Mouse (Mus musculus): ENCODE data around the gene Lrrc20. TPM values are rescaled to one million over a fixed set of nuclear protein-coding genes. Genes with fewer than 3 reads are reported as not detected.

Lrrc20 gene
- polyA plus RNA-seq, 1 experiment from 2014 or later: 15.3 TPM

DNA sequence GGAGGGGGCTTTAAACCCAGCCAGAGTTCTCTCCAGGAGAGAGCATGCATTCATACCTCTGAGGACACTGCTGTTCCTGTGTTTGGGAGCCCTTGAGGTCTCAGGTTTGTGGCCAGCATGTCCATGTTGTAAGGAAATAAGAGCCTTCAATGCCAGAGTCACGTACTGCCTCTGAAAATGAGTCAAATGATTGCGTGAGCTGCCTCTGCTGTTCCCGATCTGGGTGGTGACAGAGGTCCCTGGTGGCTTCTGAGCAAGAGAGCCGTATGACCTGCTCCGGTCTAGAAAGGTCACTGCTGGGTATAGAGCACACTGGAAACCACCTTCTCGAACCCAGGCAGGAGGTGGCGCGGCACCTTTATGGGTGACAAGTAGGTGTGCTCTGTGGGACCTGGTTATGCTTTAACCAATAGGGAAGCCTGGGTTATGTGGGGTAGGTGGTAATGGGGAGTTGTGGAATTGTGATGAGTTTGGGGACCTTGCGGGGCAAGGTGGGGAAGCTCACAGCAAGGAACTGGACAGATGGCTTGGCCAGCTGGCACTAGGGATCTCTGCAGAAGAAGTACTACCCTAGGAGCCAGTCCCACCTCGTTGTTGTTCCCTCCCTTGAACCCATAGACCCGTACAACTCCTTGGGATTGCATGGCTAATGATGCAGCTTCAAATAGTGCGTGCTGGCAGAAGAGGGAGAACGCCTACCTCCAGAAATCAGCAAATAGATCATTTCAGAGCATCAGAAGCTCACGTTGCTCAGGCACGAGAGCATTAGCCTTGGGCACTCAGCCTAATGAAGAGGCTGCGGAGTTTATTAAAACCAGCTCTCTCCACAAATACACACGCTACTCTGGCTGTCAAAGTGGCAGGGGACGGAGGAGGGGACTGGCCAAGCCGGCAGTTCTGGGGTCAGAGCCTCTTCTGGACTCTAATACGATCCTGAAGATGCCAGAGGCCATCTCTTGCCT lies 24.2 kb downstream of the Lrrc20 start:
- Histone ChIP-seq H3K4me3 (no peak overlapping the region), H3K27ac (no peak overlapping the region), H3K4me1 (replicated peaks) (peaks cover 17% of the 10 kb centered on the region), H3K9ac (no peak overlapping the region), H3K27me3 (no peaks in the 10 kb centered on the region), H3K36me3 (no peaks in the 10 kb centered on the region), H3K9me3 (no peaks in the 10 kb centered on the region), H3K4me2 (no peak overlapping the region)
- ATAC-seq (ENCODE audit: low FRiP score): no peak
- WGBS: 76% methylated on average over 20 of the region's 20 CpGs

DNA sequence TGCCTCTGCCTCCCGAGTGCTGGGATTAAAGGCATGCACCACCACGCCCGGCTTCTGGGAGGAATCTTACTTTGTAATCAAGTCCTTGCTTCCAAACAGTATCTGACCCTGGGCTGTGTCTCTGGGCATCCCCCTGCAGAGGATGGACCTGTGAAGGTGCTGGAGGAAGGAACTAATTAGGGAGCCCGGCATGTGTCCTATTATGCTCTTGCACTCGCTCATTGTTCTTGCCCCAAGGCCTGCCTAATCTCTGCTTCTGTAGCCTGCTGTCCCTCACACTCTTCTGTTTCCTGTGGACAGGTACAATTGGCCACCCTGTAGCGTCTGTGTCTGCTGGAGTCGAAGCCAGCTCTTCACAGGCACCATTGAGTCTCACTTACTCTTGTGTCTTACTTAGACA lies 25.2 kb downstream of the Lrrc20 start:
- no peaks in the 10 kb centered on the region for H3K36me3 ChIP-seq
- no peak overlapping the region for H3K4me3 ChIP-seq
- H3K9ac ChIP-seq: no peak overlapping the region
- 63% methylated on average over 7 of the region's 7 CpGs for WGBS
- no peaks in the 10 kb centered on the region for H3K9me3 ChIP-seq
- no peak overlapping the region for H3K27ac ChIP-seq
- no peak for ATAC-seq (ENCODE audit: low FRiP score)
- peaks cover 10% of the 10 kb centered on the region for H3K4me1 ChIP-seq (replicated peaks)
- no peak overlapping the region for H3K4me2 ChIP-seq
- H3K27me3 ChIP-seq: no peaks in the 10 kb centered on the region

DNA sequence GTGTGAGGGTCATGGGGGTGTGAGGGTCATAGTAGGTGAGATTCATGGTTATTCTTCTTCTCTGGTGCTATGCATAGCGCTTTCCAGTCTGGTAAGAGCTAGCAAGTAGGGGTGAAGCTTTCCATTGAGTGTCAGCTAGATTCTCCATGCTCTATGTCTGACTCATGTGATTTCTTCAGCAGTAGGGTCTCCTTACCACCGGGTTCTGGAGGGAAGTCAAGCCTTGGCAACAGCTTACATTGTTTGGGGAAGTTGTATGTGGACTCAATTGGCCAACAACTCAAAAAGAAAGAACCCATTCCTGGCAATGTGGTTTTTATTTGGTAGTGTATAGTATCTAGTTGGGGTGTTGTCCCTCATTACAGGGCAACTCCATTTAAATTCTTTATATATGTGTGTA lies 28.5 kb downstream of the Lrrc20 start:
- H3K36me3 ChIP-seq: no peaks in the 10 kb centered on the region
- no peak overlapping the region for H3K4me3 ChIP-seq
- H3K4me1 ChIP-seq (replicated peaks): 0 out of 2 replicates have a peak, but pooled peaks cover 4% of the 10 kb centered on the region
- no peak overlapping the region for H3K9ac ChIP-seq
- no peak overlapping the region for H3K27ac ChIP-seq
- H3K4me2 ChIP-seq: no peak overlapping the region
- H3K27me3 ChIP-seq: no peaks in the 10 kb centered on the region
- no peak for ATAC-seq (ENCODE audit: low FRiP score)
- no peaks in the 10 kb centered on the region for H3K9me3 ChIP-seq
- 86% methylated on average over 2 of the region's 2 CpGs for WGBS

DNA sequence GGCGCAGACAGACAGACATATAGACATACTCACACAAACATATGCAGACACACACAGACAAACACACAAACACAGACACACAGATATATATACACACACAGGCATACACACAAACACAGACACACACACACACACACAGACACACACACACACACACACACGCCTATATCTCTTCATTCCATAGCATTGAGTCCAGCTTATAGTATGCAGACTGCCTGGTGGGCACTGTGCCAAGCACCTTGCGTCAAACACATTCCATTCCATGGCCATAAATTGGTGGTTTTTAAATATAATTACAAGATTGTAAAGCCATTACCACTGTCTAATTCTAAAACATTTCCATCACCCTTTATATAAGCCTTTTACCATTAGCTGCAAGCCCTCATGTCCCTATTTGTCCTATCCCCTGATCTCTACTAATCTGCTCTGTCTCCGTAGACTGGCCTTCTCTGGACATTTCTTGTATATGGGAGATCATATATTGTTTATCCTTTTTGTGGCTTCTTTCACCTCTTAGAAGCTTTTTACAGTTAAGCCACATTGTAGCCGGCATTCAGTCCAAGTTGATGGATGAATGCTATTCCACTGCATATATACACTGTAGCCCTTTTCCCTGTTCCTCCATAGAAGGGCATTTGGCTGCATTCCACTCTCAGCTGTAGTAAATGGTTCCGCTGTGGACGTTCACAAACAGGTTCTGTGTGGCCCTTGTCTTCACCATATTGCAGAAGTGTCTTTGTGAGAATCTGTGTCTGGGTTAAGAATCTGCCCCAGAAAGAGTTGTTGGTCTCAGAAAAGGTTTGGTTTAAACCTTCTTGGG lies 31.0 kb downstream of the Lrrc20 start:
- Histone ChIP-seq H3K9ac (no peak overlapping the region), H3K4me2 (no peak overlapping the region), H3K27ac (no peak overlapping the region), H3K9me3 (no peaks in the 10 kb centered on the region), H3K4me3 (no peak overlapping the region), H3K36me3 (no peaks in the 10 kb centered on the region), H3K27me3 (no peaks in the 10 kb centered on the region), H3K4me1 (replicated peaks) (peaks cover 13% of the 10 kb centered on the region)
- 81% methylated on average over 7 of the region's 7 CpGs for WGBS
- no peak for ATAC-seq (ENCODE audit: low FRiP score)

DNA sequence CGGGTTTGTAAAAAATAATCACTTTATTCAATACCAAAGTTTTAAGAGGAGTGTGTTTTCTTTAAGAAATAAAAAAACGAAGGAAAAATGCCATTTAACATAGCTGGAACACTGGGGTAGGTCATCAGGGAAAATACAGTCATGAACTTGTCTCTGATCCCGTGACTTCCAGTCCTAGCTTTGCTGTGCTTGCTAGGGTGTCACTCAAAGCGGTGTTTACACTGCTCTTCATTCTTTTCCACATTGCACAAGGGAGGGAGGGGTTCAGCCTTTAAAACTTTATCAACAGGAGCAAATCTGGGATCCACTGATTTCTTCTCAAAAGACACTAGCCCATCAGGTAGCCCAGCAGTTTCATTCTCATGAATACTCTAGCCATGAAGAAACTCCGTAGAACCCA lies 34.3 kb downstream of the Lrrc20 start:
- WGBS: 87% methylated on average over 5 of the region's 5 CpGs

DNA sequence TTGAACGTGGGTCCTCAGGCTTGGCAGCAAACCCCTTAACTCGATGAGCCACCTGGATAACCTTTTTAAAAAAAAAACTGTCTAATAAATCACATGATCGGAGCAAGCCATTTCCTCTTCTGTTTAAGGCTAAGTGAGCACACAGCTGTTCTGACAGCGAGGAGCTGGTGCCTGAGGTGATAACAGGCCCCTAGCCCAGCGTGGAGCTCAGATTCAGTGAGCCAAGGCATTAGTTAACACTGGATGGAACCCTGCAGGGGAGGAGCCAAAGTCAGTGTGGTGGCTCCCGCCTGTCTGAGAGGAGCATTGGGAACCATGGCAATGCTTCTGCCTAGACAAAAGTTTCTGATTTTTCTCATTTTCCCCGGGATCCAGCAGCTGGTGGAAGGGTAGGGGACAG lies 35.2 kb downstream of the Lrrc20 start:
- Histone ChIP-seq H3K36me3 (no peaks in the 10 kb centered on the region), H3K4me1 (replicated peaks) (peaks cover 20% of the 10 kb centered on the region), H3K4me2 (no peak overlapping the region), H3K9ac (no peak overlapping the region), H3K27me3 (no peaks in the 10 kb centered on the region), H3K27ac (0 out of 2 replicates have a peak overlapping the region, but pooled peaks have one; percentile 18), H3K9me3 (no peaks in the 10 kb centered on the region), H3K4me3 (no peak overlapping the region)
- 28% methylated on average over 7 of the region's 7 CpGs for WGBS
- peak; percentile 80 for ATAC-seq (ENCODE audit: low FRiP score)

More for the DNA sequence above, 34.3 kb downstream of the Lrrc20 start:
- Histone ChIP-seq H3K27me3 (no peaks in the 10 kb centered on the region), H3K9ac (no peak overlapping the region), H3K4me2 (no peak overlapping the region), H3K36me3 (no peaks in the 10 kb centered on the region), H3K9me3 (no peaks in the 10 kb centered on the region), H3K4me1 (replicated peaks) (peaks cover 20% of the 10 kb centered on the region), H3K4me3 (no peak overlapping the region), H3K27ac (no peak overlapping the region)
- ATAC-seq (ENCODE audit: low FRiP score): no peak

DNA sequence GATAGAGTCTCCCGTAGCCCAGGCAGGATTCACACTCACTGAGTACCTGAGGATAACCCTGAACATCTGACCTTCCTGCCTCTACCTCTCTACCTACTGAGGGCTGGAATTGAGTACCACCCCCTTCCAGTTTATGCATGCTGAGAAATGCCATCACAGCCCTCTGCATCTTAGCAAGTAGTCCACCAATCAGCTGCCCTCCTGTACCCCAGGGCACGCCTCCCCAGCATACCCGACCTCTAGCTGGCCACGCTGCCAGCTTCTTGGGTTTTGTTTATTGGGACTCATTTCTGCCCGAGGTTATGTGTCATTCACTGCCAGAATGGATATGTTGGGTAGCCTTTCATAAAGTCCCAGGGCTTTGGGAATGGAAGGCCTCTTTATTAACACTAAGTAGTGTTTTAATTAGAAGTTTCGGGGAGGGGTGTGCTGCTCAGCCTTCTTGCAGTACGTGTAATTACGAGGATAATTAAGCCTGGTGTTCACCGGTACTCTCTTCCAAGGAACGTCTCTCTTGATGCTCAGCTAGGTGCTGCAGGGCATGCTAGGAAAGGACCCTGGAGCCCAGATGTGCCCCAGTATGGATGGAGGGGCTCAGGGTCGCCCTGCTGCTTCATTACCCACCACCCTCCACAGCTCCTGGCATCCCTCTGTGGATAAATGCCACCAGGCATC lies 36.8 kb downstream of the Lrrc20 start:
- H3K9me3 ChIP-seq: no peaks in the 10 kb centered on the region
- H3K4me1 ChIP-seq (replicated peaks): peaks cover 22% of the 10 kb centered on the region
- no peaks in the 10 kb centered on the region for H3K36me3 ChIP-seq
- no peaks in the 10 kb centered on the region for H3K27me3 ChIP-seq
- H3K27ac ChIP-seq: no peak overlapping the region
- H3K4me2 ChIP-seq: no peak overlapping the region
- no peak overlapping the region for H3K9ac ChIP-seq
- no peak overlapping the region for H3K4me3 ChIP-seq
- WGBS: 65% methylated on average over 11 of the region's 11 CpGs
- ATAC-seq (ENCODE audit: low FRiP score): no peak

DNA sequence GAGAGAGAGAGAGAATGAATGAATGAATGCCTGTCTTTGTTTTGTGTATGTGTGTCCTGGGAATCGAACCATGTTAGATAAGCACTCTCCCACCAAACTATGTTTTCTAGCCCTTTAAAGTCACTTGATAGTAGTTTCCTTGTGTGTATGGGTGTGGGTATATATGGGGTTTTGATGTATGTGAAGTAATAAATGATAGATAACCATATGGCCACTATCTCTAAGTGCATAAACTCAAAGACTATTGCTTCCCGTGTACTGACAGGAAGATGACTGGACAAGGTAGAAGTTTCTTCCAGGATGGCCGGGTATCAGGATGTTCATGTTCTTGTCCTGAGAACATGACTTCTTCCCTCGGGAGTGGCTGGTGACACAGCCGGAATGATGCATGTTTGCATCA lies 41.3 kb downstream of the Lrrc20 start:
- H3K9me3 ChIP-seq: no peaks in the 10 kb centered on the region
- H3K4me3 ChIP-seq: no peak overlapping the region
- ATAC-seq (ENCODE audit: low FRiP score): no peak
- whole genome bisulfite sequencing: 86% methylated on average over 5 of the region's 5 CpGs
- no peak overlapping the region for H3K4me2 ChIP-seq
- no peak overlapping the region for H3K9ac ChIP-seq
- H3K27ac ChIP-seq: no peak overlapping the region
- H3K27me3 ChIP-seq: no peaks in the 10 kb centered on the region
- no peaks in the 10 kb centered on the region for H3K36me3 ChIP-seq
- H3K4me1 ChIP-seq (replicated peaks): peaks cover 22% of the 10 kb centered on the region

DNA sequence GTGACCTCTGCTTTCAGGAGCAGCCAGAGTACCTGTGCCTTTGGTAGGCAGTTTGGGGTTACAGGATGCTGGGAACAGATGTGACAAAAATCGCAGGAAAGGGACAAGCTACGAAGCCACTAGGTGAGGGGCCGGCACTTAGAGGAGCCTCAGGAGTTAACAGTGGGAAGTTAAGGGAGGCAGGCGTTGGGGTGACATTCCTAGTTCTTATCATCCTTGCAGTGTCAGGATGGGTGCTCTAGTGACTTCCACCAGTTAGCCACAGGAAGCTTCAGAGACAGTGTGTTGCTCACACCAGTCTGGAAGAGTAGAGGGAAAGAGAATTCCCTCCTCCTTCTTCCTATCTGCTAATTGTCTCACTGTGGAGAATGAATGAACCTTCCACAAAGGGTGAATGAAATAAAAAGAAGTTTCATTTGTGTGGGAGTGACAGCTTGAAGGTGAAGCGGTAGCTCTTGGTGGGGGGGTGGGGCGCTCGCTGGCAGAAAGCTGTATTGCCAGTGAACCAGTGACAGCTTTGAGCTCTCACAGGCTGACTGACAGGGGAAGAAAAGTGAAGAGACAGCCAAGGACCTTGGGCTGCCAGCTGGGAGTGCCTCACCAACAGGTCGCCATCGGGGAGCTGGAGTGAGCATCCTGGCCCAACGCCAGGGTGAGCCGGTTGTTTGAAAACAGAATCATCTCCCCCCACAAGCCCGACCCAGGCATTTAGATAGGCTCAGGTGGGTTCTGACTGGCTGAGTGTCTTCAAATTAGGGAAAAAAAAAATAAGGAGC lies 41.9 kb downstream of the Lrrc20 start:
- WGBS: 37% methylated on average over 12 of the region's 12 CpGs
- Histone ChIP-seq H3K9me3 (no peaks in the 10 kb centered on the region), H3K4me3 (no peak overlapping the region), H3K27me3 (no peaks in the 10 kb centered on the region), H3K4me1 (replicated peaks) (peaks cover 18% of the 10 kb centered on the region), H3K9ac (peak overlapping the region; percentile 24), H3K27ac (no peak overlapping the region), H3K36me3 (no peaks in the 10 kb centered on the region), H3K4me2 (no peak overlapping the region)
- ATAC-seq (ENCODE audit: low FRiP score): 0 out of 2 replicates have a peak, but pooled peaks have one; percentile 52

DNA sequence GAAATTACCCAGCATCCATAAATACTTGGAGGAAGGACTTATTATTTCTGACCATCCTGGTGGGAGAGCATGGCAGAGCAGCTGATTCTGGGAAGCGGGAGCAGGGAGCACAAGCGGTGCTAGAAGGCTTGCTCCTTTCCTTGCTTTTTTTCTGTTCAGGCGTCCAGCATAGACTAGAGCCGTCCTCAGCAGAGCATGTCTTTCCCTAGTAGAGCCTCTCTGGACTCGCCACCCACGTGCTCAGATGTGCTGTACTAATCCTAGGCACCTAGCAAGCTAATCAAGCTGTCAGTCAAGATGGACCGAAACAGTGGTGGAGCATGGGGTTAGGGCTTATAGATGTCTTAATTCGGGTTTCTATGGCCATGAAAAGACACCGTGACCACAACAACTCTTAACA lies 42.7 kb downstream of the Lrrc20 start:
- Histone ChIP-seq H3K4me2 (no peak overlapping the region), H3K27ac (no peak overlapping the region), H3K4me3 (no peak overlapping the region), H3K9me3 (no peaks in the 10 kb centered on the region), H3K36me3 (no peaks in the 10 kb centered on the region), H3K4me1 (replicated peaks) (peaks cover 15% of the 10 kb centered on the region), H3K27me3 (no peaks in the 10 kb centered on the region), H3K9ac (no peak overlapping the region)
- ATAC-seq (ENCODE audit: low FRiP score): no peak
- WGBS: 80% methylated on average over 9 of the region's 9 CpGs

DNA sequence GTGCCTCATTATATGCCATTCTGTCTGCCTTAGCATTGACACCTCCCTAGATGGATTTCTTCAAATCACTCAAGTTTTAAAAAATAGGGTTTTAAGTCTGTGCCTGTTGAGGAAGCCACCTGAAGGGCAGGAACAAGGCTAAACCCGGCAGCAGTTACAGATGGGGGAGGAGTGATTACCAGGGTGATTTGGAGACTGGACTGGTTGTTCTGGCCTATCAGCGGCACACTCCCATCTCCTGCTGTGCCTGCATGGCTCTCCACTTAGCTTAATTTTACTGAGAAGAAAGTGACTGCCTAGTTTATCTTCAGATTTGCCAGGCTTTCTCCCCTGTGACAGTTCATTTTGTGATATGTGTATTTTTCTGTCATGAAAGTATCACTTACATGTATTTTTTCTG lies 43.9 kb downstream of the Lrrc20 start:
- Histone ChIP-seq H3K27ac (no peak overlapping the region), H3K9ac (no peak overlapping the region), H3K27me3 (no peaks in the 10 kb centered on the region), H3K4me2 (no peak overlapping the region), H3K36me3 (no peaks in the 10 kb centered on the region), H3K4me1 (replicated peaks) (peaks cover 15% of the 10 kb centered on the region), H3K4me3 (no peak overlapping the region), H3K9me3 (no peaks in the 10 kb centered on the region)
- no peak for ATAC-seq (ENCODE audit: low FRiP score)
- whole genome bisulfite sequencing: 49% methylated on average over 2 of the region's 2 CpGs

Measured in hindbrain, embryonic 13.5 days (tissue).